Mouse (Mus musculus) small intestine, adult 2 months (tissue): Measurements from ENCODE around the gene Zc3h12c. TPM values are rescaled to one million over a fixed set of nuclear protein-coding genes. Genes with fewer than 3 reads are reported as not detected.

Experiments used
- H3K27ac ChIP-seq: fragments of 200-500 bp; 2 replicates; pipeline ENCODE4 v1.5.1; 2012; ENCODE audit warnings: low read depth, low read length, control low read depth, inconsistent platforms; ENCODE audit not compliant: insufficient read depth
- H3K27me3 ChIP-seq: fragments of 200-500 bp; 2 replicates; pipeline ENCODE4 v1.6.1; 2012; ENCODE audit warnings: mild to moderate bottlenecking, moderate library complexity, low read length, inconsistent platforms; ENCODE audit not compliant: control insufficient read depth, insufficient read depth
- H3K36me3 ChIP-seq: fragments of 200-500 bp; 2 replicates; pipeline ENCODE4 v1.6.1; 2012; ENCODE audit warnings: mild to moderate bottlenecking, low read length, control low read depth, inconsistent platforms; ENCODE audit not compliant: control insufficient read depth, insufficient read depth
- H3K4me1 ChIP-seq: fragments of 200-500 bp; 2 replicates; pipeline ENCODE4 v1.6.1; 2012; ENCODE audit warnings: low read length, inconsistent platforms, mixed read lengths; ENCODE audit not compliant: control insufficient read depth, insufficient read depth, insufficient read length
- H3K4me3 ChIP-seq: fragments of 200-500 bp; 2 replicates; pipeline ENCODE4 v1.5.1; 2012; ENCODE audit warnings: low read depth, mild to moderate bottlenecking, control low read depth, inconsistent platforms, low read length, moderate library complexity
- CTCF ChIP-seq: fragments of 200-500 bp; IDR thresholded peaks from 2 replicates; pipeline ENCODE4 v1.5.1; 2012; ENCODE audit warnings: low read depth, mild to moderate bottlenecking, control low read depth, inconsistent platforms, low read length, moderate library complexity, mixed read lengths; ENCODE audit not compliant: insufficient replicate concordance, insufficient read length; ENCODE audit errors: extremely low read depth
- POLR2A ChIP-seq: fragments of 200-500 bp; IDR thresholded peaks from 2 replicates; pipeline ENCODE4 v1.6.1; 2012; ENCODE audit warnings: low read depth, mild to moderate bottlenecking, control low read depth, inconsistent platforms, low read length, moderate library complexity
- WGBS: fragments of 180-500 bp; shearing (Covaris S2); methylation state at CpG from one replicate; pipeline ENCODE4 v1.1.7; 2018; 5-methylcytosine and 5-hydroxymethylcytosine counted together
- polyA plus RNA-seq: library from polyadenylated mRNA; depleted of rRNA; stranded (reverse); fragments of >200 nt; gene quantifications from 2 replicates; pipeline ENCODE4 v1.2.3, GENCODE M21; 2012; rRNA removed

Gene Zc3h12c
- 0.20 and 0.24 TPM in 2 replicates for polyA plus RNA-seq

GRCm38 (mm10) chr9:52167863-52168685 lies at the start of gene Zc3h12c:
TSS of gene Zc3h12c (minus strand) at chr9:52168572.
- Histone ChIP-seq H3K4me3 (peak within 1 kb of the TSS; percentile 79), H3K27me3 (peaks cover 32% of the 10 kb centered on the region), H3K27ac (peak within 1 kb of the TSS; percentile 42), H3K36me3 (no peaks in the 10 kb centered on the region), H3K4me1 (peaks cover 6% of the 10 kb centered on the region; the same call in 1 of the 2 replicates)
- TF ChIP-seq POLR2A (no peak), CTCF (no peak)
- WGBS: 1% methylated on average over 98 of the region's 100 CpGs

- TF ChIP-seq POLR2A (no peak), CTCF (no peak)
- WGBS: 69% methylated on average over 4 of the region's 4 CpGs
- Histone ChIP-seq H3K27me3 (0 out of 2 replicates have a peak, but pooled peaks cover 2% of the 10 kb centered on the region), H3K4me1 (no peaks in the 10 kb centered on the region), H3K27ac (no peak overlapping the region), H3K36me3 (no peaks in the 10 kb centered on the region), H3K4me3 (no peak overlapping the region)
Measured at GRCm38 (mm10) chr9:52217636-52218035, 49.3 kb upstream of the Zc3h12c start.

- no peak overlapping the region for H3K27ac ChIP-seq
- 85% methylated on average over 3 of the region's 3 CpGs for WGBS
- H3K36me3 ChIP-seq: no peaks in the 10 kb centered on the region
- H3K27me3 ChIP-seq: 0 out of 2 replicates have a peak, but pooled peaks cover 2% of the 10 kb centered on the region
- TF ChIP-seq CTCF: no peak
- no peak for TF ChIP-seq POLR2A
- no peaks in the 10 kb centered on the region for H3K4me1 ChIP-seq
- H3K4me3 ChIP-seq: no peak overlapping the region
Measured at GRCm38 (mm10) chr9:52215291-52215690, 46.9 kb upstream of the Zc3h12c start.

GRCm38 (mm10) chr9:52212416-52212815 lies 44.0 kb upstream of the Zc3h12c start:
- H3K27ac ChIP-seq: no peak overlapping the region
- TF ChIP-seq CTCF: no peak
- TF ChIP-seq POLR2A: no peak
- H3K27me3 ChIP-seq: 0 out of 2 replicates have a peak, but pooled peaks cover 2% of the 10 kb centered on the region
- no peak overlapping the region for H3K4me3 ChIP-seq
- 89% methylated on average over 6 of the region's 6 CpGs for WGBS
- H3K36me3 ChIP-seq: no peaks in the 10 kb centered on the region
- no peaks in the 10 kb centered on the region for H3K4me1 ChIP-seq

- 62% methylated on average over 3 of the region's 3 CpGs for WGBS
- TF ChIP-seq CTCF (no peak), POLR2A (no peak)
- Histone ChIP-seq H3K27me3 (0 out of 2 replicates have a peak, but pooled peaks cover 2% of the 10 kb centered on the region), H3K27ac (no peak overlapping the region), H3K4me3 (no peak overlapping the region), H3K36me3 (no peaks in the 10 kb centered on the region), H3K4me1 (no peaks in the 10 kb centered on the region)
Measured at GRCm38 (mm10) chr9:52208510-52209030, 40.2 kb upstream of the Zc3h12c start.

GRCm38 (mm10) chr9:52203189-52203588 lies 34.8 kb upstream of the Zc3h12c start:
- Histone ChIP-seq H3K4me3 (no peak overlapping the region), H3K36me3 (no peaks in the 10 kb centered on the region), H3K4me1 (no peaks in the 10 kb centered on the region), H3K27me3 (no peaks in the 10 kb centered on the region; the same call in 1 of the 2 replicates), H3K27ac (no peak overlapping the region)
- WGBS: 76% methylated on average over 4 of the region's 4 CpGs
- TF ChIP-seq POLR2A: no peak
- no peak for TF ChIP-seq CTCF

GRCm38 (mm10) chr9:52200271-52200670 lies 31.9 kb upstream of the Zc3h12c start:
- no peak for TF ChIP-seq POLR2A
- TF ChIP-seq CTCF: no peak
- 67% methylated on average over 4 of the region's 4 CpGs for WGBS
- H3K4me3 ChIP-seq: no peak overlapping the region
- no peaks in the 10 kb centered on the region; the same call in 1 of the 2 replicates for H3K27me3 ChIP-seq
- no peak overlapping the region for H3K27ac ChIP-seq
- no peaks in the 10 kb centered on the region for H3K36me3 ChIP-seq
- H3K4me1 ChIP-seq: no peaks in the 10 kb centered on the region
